Mouse (Mus musculus): ENCODE data around the gene Nrde2.

Gene Nrde2

DNA sequence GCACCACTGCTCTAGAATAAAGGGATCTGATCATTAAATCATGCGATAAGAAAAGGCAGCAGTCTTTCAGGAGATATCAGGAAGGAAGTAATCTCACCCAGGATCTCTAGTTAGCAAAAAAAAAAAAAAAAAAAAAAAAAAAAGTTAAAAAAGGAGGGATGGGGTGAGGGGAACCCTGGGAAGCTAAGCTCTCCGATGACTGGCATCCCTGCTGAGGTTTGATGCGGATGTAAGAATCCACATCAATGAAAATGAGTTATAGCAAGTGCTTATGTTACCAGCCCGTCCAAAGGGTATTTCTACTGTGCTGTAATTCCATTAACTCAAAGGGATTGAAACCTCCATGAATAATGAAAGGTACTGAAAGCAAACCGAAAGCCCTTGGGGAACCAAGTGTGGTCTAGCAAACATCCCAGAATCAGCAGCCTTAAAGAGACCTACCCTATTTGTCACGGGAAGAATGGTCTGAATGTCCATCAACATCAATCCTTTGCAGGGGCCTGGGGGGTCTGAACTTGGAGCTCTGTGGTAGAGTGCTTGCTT is 19.5 kb upstream of the Nrde2 start:
- DNase-seq (ENCODE audit: low read depth, low spot score), result no peak

DNA sequence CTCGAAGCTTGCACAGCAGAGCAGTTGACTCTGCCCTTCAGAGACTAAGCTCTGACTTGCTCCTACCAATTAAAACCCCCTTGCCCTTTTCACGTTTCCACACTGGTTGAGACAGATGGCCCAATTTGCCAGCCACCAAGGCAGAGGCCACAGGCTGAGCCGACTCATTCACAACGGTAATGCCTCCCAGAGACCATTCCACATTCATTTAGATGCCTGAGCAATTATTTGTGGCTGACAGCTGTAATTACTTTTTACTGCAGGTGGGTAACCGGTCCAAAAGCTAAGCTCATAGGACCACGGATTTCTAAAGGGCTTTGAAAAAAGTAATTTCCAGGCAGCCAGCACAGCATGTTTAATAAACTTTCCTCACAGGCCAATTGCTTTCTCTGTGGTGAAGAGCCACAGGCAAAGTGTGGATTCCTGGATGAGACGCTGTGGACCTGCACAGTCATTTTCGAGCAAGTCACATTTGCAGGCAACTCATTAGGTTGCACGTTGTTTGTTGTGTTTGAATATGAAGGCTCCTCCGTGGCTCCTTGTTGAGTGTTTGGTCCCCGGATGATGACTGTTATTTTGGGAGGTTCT is 17.1 kb upstream of the Nrde2 start:
- no peak for DNase-seq (ENCODE audit: low read depth, low spot score)

DNA sequence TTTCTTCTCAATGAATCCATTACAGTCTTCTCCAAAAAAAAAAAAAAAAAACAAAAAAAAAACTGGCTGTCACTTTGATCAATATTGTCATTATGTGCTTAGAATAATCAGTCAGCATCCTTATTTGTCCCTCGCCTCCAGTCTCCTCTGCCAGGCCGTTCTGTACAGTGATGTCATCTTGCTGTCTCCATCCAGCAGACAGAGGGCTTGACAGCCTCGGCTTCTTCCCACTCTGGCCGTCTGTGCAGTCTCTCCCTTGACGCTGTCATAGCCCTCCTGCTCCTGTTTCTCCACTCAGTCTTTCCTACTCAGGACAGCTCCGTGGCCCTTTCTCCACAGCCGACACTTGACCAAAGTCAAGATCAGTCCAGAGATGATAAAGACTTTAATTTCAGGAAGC is 13.0 kb upstream of the Nrde2 start:
- DNase-seq (ENCODE audit: low read depth, low spot score), result no peak

DNA sequence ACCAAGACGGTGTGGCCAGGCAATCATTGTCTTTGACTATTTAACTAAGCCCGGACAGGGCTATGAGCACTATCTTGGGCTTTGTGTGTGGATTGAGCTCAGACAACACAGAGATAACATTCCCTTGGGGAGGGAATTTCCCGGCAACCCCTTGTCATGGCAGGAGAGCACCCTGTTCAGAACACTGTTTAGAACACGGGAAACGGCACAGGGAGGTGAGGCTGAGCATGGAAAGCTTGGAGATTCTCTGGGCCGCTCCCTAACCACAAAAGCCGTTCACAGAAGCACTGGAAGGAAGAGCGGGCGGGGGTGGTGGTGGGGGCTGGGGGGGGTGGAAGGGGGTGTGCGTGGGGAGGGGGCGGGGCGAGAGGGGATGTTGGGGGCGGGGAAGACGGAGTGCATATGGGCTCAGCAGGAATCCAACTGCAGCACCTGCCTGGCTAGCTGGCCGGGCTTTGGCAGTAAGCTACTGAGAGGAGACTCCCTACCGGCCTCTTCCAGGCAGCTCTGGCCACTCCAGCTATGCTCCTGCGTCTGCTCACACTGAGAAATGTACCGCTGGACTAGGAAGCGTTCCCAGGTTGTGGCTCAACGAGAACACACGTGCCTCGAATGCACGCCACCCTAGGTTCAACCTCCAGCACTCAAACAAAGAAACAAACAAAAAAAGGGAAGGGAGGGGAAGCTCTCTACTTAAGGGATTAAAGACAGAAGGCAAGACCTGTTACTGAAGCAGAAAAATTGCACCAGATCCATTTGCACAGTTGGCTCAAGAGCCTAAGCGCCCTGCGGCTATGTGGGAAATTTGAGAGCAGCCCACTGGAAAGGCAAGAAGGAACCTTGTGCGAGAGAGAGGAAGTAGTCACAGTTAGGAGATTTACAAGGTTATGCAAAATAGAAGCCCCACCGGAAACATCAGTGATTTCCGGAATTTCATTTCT is 8.7 kb upstream of the Nrde2 start:
- peak; percentile 93 for DNase-seq (ENCODE audit: low read depth, low spot score)

DNA sequence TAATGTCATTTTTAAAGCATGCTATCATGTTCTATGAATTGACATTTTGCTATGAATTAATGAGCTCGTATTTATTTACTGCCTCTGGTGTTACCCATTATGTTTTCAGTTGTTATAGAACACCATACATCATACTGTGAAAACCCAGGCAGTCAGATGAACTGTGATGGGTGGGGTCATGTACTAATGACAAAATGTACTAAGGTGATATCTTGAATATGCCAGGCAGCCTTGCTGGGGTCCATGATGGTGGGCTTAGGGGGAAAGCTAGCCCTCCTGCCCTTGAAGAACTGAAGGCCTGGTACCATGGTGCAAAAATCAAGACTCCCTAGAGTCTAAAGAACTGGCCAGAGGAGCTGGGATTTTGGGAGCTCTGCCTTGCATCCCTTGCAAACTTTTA is 8.0 kb upstream of the Nrde2 start:
- DNase-seq (ENCODE audit: low read depth, low spot score), result no peak

DNA sequence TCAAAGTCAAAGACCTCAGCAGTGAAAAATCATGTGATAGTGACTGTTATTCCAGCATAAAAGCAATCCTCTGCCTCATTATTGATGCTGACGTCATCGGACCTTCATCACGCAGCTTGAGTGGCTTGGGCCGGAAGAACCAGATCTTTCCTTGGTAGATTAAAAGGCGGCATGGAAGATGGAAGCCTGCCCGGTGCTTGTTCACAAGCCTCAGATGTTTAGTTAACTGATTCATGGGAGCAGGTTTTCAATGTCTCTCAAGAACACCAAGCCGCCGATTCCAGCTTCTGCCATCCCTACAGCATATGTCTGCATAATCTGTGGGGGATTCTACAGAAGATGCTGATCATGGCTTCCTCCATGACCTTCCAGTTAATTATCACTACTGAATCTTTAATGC is 7.5 kb upstream of the Nrde2 start:
- no peak for DNase-seq (ENCODE audit: low read depth, low spot score)

DNA sequence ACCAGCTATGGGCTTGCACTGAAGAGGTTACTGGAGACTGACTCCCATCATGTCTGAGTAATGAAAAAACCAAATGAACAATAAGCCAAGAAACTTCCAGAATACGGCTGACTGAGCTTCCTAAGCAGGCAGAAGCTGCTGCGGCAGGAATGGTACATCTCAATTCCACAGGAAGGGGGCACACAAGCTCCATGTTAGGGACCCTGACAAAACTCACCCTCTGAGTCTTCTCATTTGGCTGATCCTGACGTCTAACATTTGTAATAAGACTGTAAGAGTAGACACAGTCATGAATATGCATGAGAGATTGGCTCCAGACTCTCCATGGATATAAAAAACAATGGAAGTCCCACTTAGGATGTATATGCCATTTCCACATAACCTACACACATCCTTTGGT is 6.7 kb upstream of the Nrde2 start:
- peak; percentile 62 for DNase-seq (ENCODE audit: low read depth, low spot score)

DNA sequence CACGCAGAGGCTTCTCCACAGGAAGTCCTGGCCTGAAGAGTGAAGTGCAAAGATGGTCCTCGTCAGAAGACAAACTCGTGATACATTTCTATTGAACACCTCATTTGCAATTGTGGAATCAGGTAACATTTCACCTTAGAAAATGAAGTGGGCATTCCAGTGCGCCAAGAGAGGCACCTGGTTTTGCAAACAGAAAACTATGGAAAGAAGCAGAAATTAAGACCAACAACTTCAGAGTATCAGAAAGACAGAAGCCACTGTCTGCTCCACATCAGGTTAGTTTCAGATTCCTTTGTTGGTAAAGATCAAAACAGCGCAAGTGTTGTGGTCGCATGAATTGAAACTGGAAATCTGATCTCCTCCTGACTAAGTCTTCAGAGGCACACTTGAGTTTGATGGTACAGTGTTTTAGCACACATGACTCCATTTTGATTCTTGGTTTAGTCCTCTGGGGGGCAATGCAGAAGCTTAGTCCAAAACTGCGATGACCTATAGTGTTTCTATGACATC is 5.6 kb upstream of the Nrde2 start:
- DNase-seq (ENCODE audit: low read depth, low spot score), result no peak

DNA sequence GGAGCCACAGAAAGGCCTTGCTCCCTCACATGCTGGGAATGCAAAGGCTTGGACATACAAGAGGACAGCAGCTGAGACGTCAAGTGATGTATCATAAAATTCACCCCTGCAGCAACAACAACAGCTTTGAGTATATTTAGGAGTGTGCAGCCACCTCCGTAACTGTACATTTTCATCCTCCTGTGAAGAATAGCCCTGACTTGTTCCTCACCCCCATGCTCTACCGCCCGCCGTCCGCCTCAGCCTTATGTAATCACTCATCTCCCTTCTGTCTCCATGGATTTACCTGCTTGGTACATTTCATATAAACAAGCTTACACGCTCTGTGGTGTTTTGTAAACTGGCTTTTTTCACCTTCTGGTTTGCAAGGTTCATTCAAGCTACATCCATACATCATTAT is 7.0 kb downstream of the Nrde2 start:
- no peak for DNase-seq (ENCODE audit: low read depth, low spot score)

DNA sequence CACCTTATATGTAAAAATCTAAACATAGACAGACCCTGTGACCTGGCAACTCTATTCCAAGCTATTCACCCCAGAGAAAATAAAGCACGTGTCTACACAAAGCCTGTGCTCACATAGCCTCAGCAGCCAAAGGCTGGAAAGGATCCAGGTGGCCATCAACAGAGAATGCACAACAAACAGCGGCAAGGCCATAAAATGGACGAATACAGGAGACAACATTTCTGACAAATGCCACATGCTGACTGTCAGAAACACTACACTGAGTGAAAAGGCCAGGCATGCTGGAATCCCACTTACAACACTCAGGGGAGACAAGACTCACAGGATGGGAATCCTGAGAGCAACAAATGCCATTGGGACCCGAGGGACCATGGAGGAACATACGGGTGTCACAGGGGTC is 15.2 kb downstream of the Nrde2 start:
- DNase-seq (ENCODE audit: low read depth, low spot score), result no peak

DNA sequence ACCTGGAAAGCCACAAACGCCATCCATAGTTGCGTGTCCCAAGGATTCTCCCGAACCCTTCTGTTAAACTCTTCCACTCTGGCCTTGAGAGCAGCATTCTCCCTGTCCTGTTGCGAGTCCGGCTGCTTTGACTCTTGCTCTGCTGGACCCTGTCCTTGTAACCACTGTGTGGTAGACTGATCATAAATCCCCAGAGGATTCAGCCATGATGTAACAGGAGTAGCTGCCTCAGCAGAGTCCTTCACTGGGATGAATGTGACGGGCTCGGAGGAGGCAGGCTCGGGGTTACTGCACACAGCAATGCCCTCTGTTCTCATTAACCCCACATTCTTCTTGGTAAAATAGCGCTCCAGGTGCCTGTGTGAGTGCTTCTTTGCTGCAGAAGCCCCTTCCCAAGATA is 15.7 kb downstream of the Nrde2 start:
- no peak for DNase-seq (ENCODE audit: low read depth, low spot score)

DNA sequence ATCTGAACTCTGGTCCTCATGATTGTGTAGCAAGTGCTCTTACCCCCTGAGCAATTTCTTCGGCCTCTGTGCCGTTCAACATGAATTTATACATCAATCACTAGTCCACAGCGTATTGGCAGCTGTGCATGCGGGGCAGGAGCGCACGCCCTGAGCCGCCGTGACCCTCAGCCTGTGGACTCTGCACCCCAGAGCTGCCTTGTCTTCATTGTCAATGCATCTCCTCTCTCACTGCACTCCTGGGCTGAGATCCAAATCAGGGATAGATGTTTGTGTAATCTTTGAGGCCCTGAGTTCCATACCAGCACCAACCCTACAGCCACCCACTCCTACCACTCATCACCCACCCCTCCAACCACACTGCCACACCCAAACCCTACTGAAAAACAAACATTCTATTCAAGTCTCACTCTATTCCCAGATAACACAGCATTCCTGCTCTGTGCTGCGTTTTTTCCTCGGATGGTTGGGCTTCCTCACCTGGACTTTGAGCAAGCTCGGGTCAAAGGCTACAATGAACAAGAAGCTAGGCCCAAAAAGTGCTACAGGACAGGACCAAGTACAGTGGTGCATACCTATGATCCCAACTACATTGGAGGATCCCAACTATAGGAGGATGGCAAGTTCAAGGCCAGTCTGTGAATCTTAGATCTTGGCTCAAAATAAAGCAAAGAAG is 16.5 kb downstream of the Nrde2 start:
- no peak for DNase-seq (ENCODE audit: low read depth, low spot score)

DNA sequence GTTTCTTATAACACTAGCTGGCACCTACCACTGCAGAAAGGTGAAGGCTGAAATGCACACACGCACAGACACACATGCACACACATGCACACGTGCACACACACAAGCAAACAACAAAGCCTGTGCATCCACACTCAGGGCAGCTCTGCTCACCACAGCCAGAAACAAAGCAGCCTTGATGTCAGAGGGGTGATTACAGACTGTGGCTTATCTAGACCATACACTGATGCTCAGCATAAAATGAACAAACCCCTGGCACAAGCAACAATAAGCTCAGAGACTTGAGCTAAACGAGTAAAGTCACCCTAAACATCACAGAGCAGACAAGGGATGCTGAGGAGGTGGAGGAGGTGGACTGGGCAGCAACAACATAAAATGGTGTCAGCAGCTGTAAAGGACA is 24.3 kb downstream of the Nrde2 start:
- DNase-seq (ENCODE audit: low read depth, low spot score), result no peak

DNA sequence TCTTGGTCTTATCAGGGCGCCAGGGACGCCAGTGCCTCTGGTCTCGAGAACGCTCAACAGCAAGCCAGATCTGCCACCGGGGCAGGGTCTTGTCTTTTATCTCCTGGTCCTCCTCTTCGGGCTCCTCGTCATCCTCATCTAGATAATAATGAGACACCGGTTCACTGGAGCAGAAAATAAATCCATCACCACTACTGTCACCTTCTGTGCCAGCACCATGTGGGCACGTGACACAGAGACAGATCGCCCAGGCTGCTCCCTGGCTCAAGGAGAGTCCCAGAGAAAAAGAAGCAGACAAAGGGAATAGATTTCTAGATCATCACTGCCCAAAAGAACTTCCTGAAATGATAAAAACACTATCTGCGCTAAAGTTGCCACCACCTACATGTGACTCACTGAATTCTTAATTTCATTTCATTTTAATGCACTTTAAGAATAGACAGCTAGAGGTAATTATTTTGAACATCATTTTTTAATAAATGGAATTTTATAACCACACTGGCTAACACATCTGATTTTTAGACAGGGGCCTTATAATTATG is 25.0 kb downstream of the Nrde2 start:
- DNase-seq (ENCODE audit: low read depth, low spot score), result no peak

DNA sequence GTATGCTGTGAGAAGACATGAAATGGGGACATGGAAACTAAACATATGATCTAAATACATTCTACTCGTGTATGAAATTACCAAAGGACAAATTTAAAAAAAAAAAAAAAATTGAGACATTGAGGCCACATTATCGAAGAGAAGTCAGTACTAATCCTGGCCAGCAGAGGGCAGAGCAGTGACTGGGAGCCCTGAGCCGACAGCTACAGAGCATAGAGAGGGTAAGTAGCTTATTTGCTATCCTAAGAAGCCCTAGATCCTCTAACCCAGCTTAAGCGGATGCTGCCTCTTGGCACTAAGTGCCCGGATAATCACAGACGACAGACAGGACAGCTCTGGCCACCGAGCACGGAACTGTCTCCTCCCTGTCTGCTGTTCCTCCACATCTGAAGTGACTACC is 27.8 kb downstream of the Nrde2 start:
- peak; percentile 72 for DNase-seq (ENCODE audit: low read depth, low spot score)

DNA sequence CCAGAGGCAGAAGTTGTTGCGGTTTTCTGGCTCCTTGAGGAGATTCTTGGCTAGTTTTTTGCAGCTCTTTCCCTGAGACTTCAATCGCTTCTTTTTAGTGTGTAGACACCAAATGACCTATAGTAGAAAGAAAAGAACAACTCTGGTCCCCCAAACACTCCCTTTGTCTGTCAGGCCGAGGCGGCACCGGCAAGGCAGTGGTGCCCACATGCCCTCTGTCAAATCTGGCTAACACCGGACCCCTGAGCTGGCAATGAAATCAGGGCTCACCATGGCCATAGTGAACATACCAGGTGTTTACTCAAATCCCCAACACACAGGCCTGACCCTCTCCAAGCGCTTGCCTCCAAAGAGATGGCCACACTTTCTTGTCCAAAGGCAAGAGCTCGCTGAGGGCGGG is 28.3 kb downstream of the Nrde2 start:
- no peak for DNase-seq (ENCODE audit: low read depth, low spot score)

DNA sequence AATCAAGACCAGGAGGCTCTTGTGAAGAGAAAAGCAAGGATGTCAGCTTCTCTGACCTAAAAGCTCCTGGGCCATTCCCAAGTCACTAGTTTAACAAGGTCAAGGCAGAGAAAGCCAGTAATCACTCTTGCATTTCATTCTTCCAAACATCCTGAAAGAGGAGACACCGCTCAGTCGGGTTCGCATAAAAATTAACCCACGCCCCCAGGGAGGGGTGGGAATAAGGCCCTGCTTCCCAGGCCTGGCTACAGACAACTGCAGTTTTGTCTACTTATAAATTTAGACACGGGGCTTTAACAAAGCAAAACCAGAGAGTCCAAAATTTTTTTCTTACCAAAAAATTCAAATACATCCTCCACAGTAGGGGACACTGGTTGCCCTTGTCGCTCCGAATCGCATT is 30.5 kb downstream of the Nrde2 start:
- DNase-seq (ENCODE audit: low read depth, low spot score), result peak; percentile 41

DNA sequence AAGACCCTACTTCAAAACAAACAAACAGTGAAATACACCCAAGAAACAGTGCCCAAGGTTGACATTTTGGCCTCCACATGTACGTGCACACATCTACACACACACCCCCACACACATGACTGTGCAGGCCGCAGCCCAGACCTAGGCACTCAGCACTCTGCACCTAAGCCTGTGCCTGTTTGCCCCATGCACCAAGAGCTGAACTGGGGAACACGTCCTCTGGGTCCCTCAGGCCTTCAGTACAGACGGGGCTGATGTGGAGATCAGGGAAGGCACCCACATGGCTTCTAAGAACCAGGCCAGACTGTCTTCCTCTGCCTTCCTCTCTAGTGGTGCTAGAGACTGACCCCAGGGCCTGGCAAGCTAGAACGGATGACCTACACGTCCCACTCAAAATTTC is 30.9 kb downstream of the Nrde2 start:
- DNase-seq (ENCODE audit: low read depth, low spot score), result no peak

DNA sequence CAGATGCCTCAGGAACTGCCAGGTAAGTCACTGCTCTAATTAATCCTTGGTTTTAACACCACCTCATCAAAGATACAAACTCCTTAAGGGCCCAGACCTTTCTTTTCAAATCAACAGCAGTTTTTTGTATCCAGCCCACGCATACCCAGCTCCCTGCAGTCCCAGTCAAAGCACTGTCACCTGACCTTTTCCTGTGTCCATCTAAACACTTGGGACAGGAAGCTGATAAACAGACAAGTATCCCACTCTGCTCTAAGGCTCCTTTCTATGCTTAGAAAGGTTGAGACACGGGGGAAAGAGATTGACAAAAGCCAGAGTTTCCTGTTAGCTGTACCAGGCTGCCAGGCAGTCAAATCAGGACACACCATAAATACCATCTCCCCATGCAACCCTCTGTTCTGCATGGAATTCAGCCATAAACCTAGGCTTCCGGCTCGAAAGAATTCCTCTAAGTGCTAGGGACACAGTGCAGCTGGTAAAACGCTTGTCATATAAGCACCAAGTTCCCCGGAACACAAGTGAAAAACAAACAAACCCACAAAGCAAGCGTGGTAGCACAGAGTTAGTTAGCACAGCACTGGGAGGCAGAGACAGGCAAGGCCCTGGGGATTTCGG is 31.5 kb downstream of the Nrde2 start:
- DNase-seq (ENCODE audit: low read depth, low spot score), result no peak

DNA sequence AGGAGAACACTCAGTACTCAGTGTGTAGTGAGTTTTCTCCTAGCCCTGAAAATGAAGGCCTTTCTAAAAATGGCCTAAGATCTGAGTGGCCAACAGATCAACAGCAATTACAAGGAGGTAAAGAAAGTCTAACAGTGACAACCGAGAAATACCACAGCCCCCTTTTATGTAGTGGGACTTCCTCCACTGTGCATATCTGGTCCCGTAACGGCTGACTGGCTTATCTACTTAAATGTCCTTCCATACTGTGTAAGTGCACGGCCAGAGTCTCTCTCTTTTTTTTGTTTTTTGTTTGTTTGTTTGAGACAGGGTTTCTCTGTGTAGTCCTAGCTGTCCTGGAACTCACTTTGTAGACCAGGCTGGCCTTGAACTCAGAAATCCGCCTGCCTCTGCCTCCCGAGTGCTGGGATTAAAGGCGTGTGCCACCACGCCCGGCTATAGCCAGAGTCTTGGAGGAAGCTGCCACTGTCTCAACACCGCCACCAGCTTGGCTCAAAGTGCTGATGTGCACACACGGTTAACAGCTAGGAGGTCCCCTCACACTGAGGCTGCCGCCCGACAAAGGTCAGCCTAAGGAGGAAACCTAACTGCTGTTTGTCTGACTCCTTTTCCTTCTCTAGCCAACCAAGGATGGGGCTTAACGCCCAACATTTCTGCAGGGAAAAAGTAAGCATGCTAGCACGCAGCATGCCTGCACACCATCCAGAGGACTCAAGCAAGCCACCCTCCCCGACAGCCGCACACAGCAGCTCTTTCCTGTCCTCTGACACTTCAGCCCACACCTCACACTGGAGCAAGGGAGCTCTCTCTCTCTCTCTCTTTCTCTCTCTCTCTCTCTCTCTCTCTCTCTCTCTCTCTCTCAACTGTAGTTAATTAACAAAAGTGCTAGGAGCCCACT is 32.2 kb downstream of the Nrde2 start:
- no peak for DNase-seq (ENCODE audit: low read depth, low spot score)
